Mouse (Mus musculus) spleen, adult 18-20 months (tissue): ENCODE results near the gene Commd7.

Source experiments
- DNase-seq, 2 experiments: peaks; one replicate each; pipeline ENCODE4 v3.0.0; 2022; ENCODE audit warnings: mixed read lengths in 2 of 2

Commd7 gene

GRCm38 (mm10) chr2:153585981-153586380, 46.6 kb downstream of the Commd7 start:
- DNase-seq: no peak

GRCm38 (mm10) chr2:153584396-153584795, 48.2 kb downstream of the Commd7 start:
- DNase-seq: no peak

GRCm38 (mm10) chr2:153583641-153584049, 48.9 kb downstream of the Commd7 start:
- no peak for DNase-seq

GRCm38 (mm10) chr2:153582876-153583585, 49.5 kb downstream of the Commd7 start:
- DNase-seq: no peak

- no peak for DNase-seq
Observed at GRCm38 (mm10) chr2:153581416-153581815, 51.2 kb downstream of the Commd7 start.

- no peak for DNase-seq
Observed at GRCm38 (mm10) chr2:153580458-153580985, 52.1 kb downstream of the Commd7 start.

- DNase-seq: no peak
Observed at GRCm38 (mm10) chr2:153580042-153580441, 52.5 kb downstream of the Commd7 start.

- DNase-seq: no peak
Observed at GRCm38 (mm10) chr2:153577122-153577521, 55.5 kb downstream of the Commd7 start.

- no peak for DNase-seq
Observed at GRCm38 (mm10) chr2:153576150-153576549, 56.4 kb downstream of the Commd7 start.

- DNase-seq: no peak
Observed at GRCm38 (mm10) chr2:153575554-153575953, 57.0 kb downstream of the Commd7 start.

- no peak for DNase-seq
Observed at GRCm38 (mm10) chr2:153573101-153573500, 59.5 kb downstream of the Commd7 start.

- DNase-seq: no peak
Observed at GRCm38 (mm10) chr2:153568541-153568940, 64.0 kb downstream of the Commd7 start.

GRCm38 (mm10) chr2:153568013-153568412, 64.6 kb downstream of the Commd7 start:
- DNase-seq: no peak
